Mouse (Mus musculus) lung, postnatal 0 days (tissue): Measurements from ENCODE around the gene Lysmd4.

Experiments used
- CTCF ChIP-seq: IDR thresholded peaks from 2 replicates; pipeline ENCODE4 v1.5.1; 2016; ENCODE audit warnings: antibody characterized with exemption, mild to moderate bottlenecking
- EP300 ChIP-seq: IDR thresholded peaks from 2 replicates; pipeline ENCODE4 v1.6.1; 2016; ENCODE audit warnings: antibody characterized with exemption, mild to moderate bottlenecking, control low read depth

GRCm38 (mm10) chr7:67205734-67206425, 16.5 kb upstream of the Lysmd4 start:
- TF ChIP-seq CTCF (no peak), EP300 (no peak)
